Mouse (Mus musculus) heart, embryonic 11.5 days (tissue): ENCODE data around the gene Elf4. TPM values are rescaled to one million over a fixed set of nuclear protein-coding genes. Genes with fewer than 3 reads are reported as not detected.
A peak's percentile ranks its signal among the peaks of the same experiment; 100 is the strongest.

Source experiments
- ATAC-seq: fragments of 200-750 bp; cut with Nextera tagmentation; replicated peaks from 2 replicates; pipeline ENCODE4 v1.8.0; 2017; ENCODE audit warnings: moderate library complexity; ENCODE audit not compliant: insufficient number of reproducible peaks, low FRiP score, low TSS enrichment
- H3K27ac ChIP-seq: fragments of 300-500 bp; sonication (generic); 2 replicates; pipeline ENCODE4 v1.5.1; 2014; ENCODE audit warnings: mild to moderate bottlenecking, low read depth, low read length
- H3K27me3 ChIP-seq: fragments of 300-500 bp; sonication (generic); 2 replicates; pipeline ENCODE4 v1.6.1; 2014; ENCODE audit warnings: mild to moderate bottlenecking, low read length, mixed read lengths; ENCODE audit not compliant: control insufficient read depth, insufficient read depth
- H3K36me3 ChIP-seq: fragments of 300-500 bp; sonication (generic); 2 replicates; pipeline ENCODE4 v1.6.1; 2014; ENCODE audit warnings: mild to moderate bottlenecking, low read length, moderate library complexity, mixed read lengths; ENCODE audit not compliant: control insufficient read depth, insufficient read depth
- H3K4me1 ChIP-seq: fragments of 300-500 bp; sonication (generic); 2 replicates; pipeline ENCODE4 v1.6.1; 2014; ENCODE audit warnings: low read length; ENCODE audit not compliant: control insufficient read depth, insufficient read depth
- H3K4me2 ChIP-seq: fragments of 300-500 bp; sonication (generic); 2 replicates; pipeline ENCODE4 v1.6.1; 2014; ENCODE audit warnings: mild to moderate bottlenecking, moderate library complexity
- H3K4me3 ChIP-seq: fragments of 300-500 bp; sonication (generic); 2 replicates; pipeline ENCODE4 v1.5.1; 2014; ENCODE audit warnings: low read depth, low read length
- H3K9ac ChIP-seq: fragments of 300-500 bp; sonication (generic); 2 replicates; pipeline ENCODE4 v1.6.1; 2014; ENCODE audit warnings: mild to moderate bottlenecking, low read depth, low read length, moderate library complexity
- H3K9me3 ChIP-seq: fragments of 300-500 bp; sonication (generic); replicated peaks from 2 replicates; pipeline ENCODE4 v1.6.1; 2016; ENCODE audit warnings: low read length; ENCODE audit not compliant: control insufficient read depth
- WGBS: fragments of 180-500 bp; shearing (Covaris S2); extraction: QIAGEN DNeasy Blood & Tissue Kit; methylation state at CpG from one replicate; pipeline ENCODE4 v1.1.7; 2014; ENCODE audit not compliant: insufficient replicate concordance; 5-methylcytosine and 5-hydroxymethylcytosine counted together
- polyA plus RNA-seq: library from polyadenylated mRNA; unstranded; fragments of >200 nt; fragmentation: Nextera tagmentation; extraction: Ambion mirVana; gene quantifications from 2 replicates; pipeline ENCODE4 v1.2.1, GENCODE M21; 2014

The Elf4 gene
- 14.3 and 17.3 TPM in 2 replicates for polyA plus RNA-seq

DNA sequence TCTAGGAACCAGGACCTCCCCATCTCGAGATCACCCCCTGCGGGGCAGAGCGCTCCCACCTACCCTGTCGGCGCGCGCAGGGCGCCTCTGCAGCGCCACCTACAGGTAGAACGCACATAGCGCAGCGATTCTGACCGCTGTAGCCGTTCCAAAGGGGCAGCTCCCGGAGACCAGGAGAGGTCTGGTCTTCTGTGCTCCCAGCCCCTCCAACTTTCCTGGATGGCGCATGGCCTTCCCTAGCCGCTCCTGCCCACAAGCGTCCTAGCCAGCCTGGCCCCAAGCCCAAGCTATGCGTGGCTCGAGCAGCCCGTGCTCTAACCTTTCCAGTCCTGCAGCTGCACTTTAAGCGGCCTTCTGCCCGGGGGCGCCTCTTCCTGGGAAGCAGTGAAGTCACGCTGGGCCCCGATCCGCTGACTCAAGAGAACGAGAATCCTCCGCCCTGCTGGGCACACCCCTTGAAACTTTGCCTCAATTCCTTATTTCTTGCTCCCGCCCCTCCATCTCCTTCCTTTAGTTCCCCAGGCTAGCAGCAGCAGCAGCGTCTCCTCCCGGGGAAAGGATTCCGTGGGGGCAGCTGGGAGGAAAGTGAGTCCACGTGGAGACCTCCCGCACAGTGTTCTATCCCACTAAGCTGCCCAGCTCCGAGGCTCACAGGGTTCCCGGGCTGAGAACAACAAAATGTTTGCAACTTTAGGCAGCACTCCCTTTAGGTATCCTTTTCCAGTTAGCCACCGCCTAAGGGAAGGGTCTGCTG is at the start of gene Elf4:
TSS of gene Elf4 (minus strand) at position 379 of the 754 bp plus-strand sequence.
- 13% methylated on average over 38 of the region's 38 CpGs for WGBS
- Histone ChIP-seq H3K9me3 (no peaks in the 10 kb centered on the region), H3K4me2 (peak within 1 kb of the TSS; percentile 69), H3K9ac (peak within 1 kb of the TSS; percentile 72), H3K36me3 (no peaks in the 10 kb centered on the region), H3K27me3 (no peaks in the 10 kb centered on the region), H3K4me3 (peak within 1 kb of the TSS; percentile 38), H3K4me1 (0 out of 2 replicates have a peak, but pooled peaks cover 2% of the 10 kb centered on the region), H3K27ac (no peak within 1 kb of the TSS)
- peak; percentile 56 for ATAC-seq

DNA sequence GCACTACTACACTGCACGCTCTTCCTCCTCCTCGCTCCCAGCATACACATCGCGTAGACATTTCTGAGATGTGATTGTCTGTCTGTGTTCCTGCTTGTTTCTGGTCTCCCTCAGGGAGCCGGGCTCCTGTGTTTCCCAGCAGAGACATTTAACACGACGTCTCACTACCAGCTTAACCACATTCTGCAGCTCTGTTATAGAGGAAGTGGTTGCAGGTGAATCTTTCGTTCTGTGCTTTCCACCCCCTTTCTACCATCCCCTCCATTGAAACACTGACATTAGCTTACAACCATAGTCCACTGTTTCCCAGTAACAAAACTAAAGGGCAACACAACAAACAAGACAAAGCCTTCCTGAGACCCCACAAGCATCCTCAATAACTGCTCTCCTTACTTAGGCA is 30.8 kb upstream of the Elf4 start:
- no peaks in the 10 kb centered on the region for H3K9me3 ChIP-seq
- ATAC-seq = no peak
- no peaks in the 10 kb centered on the region for H3K27me3 ChIP-seq
- no peak overlapping the region for H3K4me3 ChIP-seq
- no peak overlapping the region for H3K9ac ChIP-seq
- no peak overlapping the region for H3K4me2 ChIP-seq
- no peaks in the 10 kb centered on the region for H3K4me1 ChIP-seq
- H3K36me3 ChIP-seq = peaks cover 2% of the 10 kb centered on the region
- WGBS = 87% methylated on average over 8 of the region's 8 CpGs
- H3K27ac ChIP-seq = no peak overlapping the region

DNA sequence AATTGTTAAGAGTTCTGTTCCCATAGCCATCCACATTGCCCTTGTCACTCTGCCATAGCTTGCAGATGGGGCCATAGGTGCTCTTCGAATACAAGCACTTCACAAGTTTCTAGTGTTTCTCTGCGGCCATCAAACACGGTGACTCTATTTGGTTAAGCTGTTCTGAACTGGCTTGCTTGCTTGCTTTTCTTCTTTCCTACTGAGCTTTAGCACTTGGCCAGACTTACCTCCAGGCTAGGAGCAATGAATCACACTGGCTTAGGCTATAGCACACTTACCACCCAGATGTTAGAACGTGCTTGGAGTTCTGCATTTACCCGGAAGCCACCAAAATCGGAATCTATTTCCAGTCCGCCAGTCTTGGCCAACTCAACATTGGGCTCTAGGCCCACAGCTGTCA is 18.8 kb upstream of the Elf4 start:
- Histone ChIP-seq H3K4me1 (no peaks in the 10 kb centered on the region), H3K4me3 (no peak overlapping the region), H3K27me3 (no peaks in the 10 kb centered on the region), H3K27ac (no peak overlapping the region), H3K9ac (no peak overlapping the region), H3K4me2 (no peak overlapping the region), H3K9me3 (no peaks in the 10 kb centered on the region), H3K36me3 (no peaks in the 10 kb centered on the region; the same call in 1 of the 2 replicates)
- WGBS = 86% methylated on average over 7 of the region's 7 CpGs
- no peak for ATAC-seq

DNA sequence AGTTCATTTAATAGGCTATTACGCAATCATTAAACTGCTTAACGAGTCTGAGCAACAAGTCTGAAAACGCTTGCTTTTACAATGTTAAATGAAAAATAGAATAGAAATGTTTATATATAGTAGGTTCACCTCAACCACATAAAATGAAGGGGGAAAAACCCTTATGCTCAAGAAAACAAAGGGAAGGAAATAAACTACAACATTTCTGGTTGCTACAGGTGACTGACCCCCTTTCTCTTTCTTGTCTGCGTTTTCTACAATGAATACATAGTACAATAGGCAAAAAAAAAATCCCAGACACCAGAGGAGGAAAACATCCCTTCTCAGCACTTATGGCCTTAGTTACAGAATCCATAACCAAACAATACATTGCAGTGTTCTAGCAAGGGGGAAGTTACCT is 18.2 kb upstream of the Elf4 start:
- Histone ChIP-seq H3K4me3 (no peak overlapping the region), H3K36me3 (no peaks in the 10 kb centered on the region; the same call in 1 of the 2 replicates), H3K9ac (no peak overlapping the region), H3K4me2 (no peak overlapping the region), H3K27me3 (no peaks in the 10 kb centered on the region), H3K27ac (no peak overlapping the region), H3K9me3 (no peaks in the 10 kb centered on the region), H3K4me1 (no peaks in the 10 kb centered on the region)
- ATAC-seq = no peak
- 87% methylated on average over 4 of the region's 4 CpGs for WGBS

DNA sequence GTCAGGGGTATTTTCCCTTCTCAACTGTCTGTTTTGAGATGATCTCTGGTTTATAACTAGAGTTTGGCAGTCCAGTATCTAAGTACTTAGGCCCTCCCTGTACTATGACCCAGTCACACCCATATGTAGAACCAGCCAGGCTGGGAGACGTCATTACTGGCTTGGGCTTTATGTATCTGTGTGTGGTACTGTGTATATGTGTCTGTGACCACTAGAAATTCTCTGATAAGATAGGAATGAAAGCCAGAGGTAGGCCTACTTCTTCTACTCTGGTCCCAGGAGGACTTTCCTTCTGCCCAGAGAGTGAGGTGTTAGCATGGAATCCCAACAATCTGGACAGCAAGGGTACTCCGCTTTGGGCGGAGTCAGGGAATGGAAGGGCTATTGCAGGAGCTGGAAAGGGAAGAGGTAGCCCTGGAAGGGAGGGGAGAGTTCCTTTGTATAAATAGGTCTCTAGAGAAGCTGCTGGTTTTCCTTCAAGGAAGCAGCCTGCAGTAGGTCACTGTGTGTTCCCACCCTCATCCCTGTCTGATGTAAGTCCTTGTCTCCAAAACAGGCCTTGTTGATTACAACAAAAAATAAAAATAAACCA is 4.5 kb upstream of the Elf4 start:
- Histone ChIP-seq H3K9me3 (no peaks in the 10 kb centered on the region), H3K4me1 (no peaks in the 10 kb centered on the region), H3K27ac (no peak overlapping the region), H3K4me3 (no peak overlapping the region), H3K9ac (no peak overlapping the region), H3K4me2 (no peak overlapping the region), H3K27me3 (no peaks in the 10 kb centered on the region), H3K36me3 (no peaks in the 10 kb centered on the region; the same call in 1 of the 2 replicates)
- WGBS = 58% methylated on average over 3 of the region's 3 CpGs
- ATAC-seq = no peak

DNA sequence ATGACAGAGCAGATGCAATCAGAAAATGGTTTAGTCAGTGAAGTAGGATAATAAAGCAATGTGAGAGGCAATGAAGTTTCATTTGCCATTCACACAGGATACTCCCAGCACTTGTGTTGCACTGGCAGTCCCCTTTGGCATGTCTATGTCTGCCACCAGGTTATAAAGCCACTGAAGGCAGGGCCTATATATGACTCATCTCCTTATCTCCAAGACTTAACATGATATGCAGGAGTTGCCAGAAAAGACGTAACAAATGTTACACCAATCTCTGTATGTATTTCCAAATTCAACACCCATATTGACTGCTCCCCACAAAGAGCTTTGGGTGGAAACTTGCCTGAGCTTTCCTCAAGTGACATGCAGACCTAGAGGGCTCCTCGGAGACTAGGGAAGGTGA is 3.2 kb upstream of the Elf4 start:
- H3K9me3 ChIP-seq = no peaks in the 10 kb centered on the region
- no peak overlapping the region for H3K27ac ChIP-seq
- H3K4me1 ChIP-seq = no peaks in the 10 kb centered on the region
- no peak overlapping the region for H3K9ac ChIP-seq
- no peak for ATAC-seq
- no peaks in the 10 kb centered on the region for H3K27me3 ChIP-seq
- WGBS = 61% methylated on average over 2 of the region's 2 CpGs
- no peaks in the 10 kb centered on the region for H3K36me3 ChIP-seq
- no peak overlapping the region for H3K4me3 ChIP-seq
- H3K4me2 ChIP-seq = no peak overlapping the region

DNA sequence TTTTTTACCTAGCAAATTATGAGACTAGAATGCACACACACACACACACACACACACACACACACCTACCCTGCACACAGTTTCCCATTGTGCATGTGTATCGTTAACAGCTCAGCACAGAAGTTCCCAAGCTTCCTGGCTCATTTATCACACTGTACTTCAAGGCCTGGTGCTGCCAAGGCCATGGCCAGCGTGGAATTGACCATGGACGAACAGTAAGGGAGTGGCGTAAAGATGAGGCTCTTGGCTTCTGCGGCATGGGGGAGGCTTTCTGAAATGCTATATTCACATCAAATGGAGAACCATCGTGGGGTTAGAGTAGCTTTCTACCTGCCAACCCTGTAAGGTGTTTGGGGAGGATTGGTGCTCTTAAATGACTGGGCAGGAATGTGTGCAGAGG is 1.5 kb upstream of the Elf4 start:
- Histone ChIP-seq H3K4me2 (no peak overlapping the region), H3K9ac (no peak overlapping the region), H3K36me3 (no peaks in the 10 kb centered on the region), H3K9me3 (no peaks in the 10 kb centered on the region), H3K27ac (no peak overlapping the region), H3K4me1 (0 out of 2 replicates have a peak, but pooled peaks cover 2% of the 10 kb centered on the region), H3K4me3 (no peak overlapping the region), H3K27me3 (no peaks in the 10 kb centered on the region)
- 89% methylated on average over 6 of the region's 6 CpGs for WGBS
- no peak for ATAC-seq

DNA sequence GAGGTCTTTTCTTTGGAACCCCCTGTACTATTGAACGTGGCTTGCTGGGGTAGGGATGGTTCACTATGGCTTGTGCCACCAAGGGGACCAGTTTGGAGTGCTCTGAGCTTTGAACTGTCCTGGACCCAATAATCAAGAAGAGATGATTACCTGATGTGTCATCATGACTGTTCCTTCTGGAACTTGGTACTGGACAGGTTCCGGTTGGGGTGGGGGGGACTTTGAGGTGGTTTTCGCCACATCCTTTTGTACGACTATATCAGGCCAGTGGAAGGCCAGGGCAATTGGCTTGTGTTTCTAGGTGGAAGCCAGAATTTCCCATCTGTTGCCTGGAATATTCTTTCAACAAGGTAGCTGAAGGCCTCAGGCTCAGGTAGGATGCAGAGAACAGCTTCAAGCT is 704 bp upstream of the Elf4 start:
- ATAC-seq = no peak
- no peak overlapping the region for H3K9ac ChIP-seq
- H3K27me3 ChIP-seq = no peaks in the 10 kb centered on the region
- no peak overlapping the region for H3K4me3 ChIP-seq
- H3K27ac ChIP-seq = no peak overlapping the region
- no peaks in the 10 kb centered on the region for H3K9me3 ChIP-seq
- H3K4me2 ChIP-seq = no peak overlapping the region
- H3K36me3 ChIP-seq = no peaks in the 10 kb centered on the region
- 89% methylated on average over 4 of the region's 4 CpGs for WGBS
- H3K4me1 ChIP-seq = 0 out of 2 replicates have a peak, but pooled peaks cover 2% of the 10 kb centered on the region
